Mouse (Mus musculus): Measurements from ENCODE around the gene Zkscan7. TPM values are rescaled to one million over a fixed set of nuclear protein-coding genes. Genes with fewer than 3 reads are reported as not detected.
A peak's percentile ranks its signal among the peaks of the same experiment; 100 is the strongest.

The Zkscan7 gene
- polyA plus RNA-seq (2015; fragmentation: Nextera tagmentation; extraction: Ambion mirVana) = 3.7 and 4.3 TPM in 2 replicates

- Histone ChIP-seq H3K4me2 (ENCODE audit: low read length) (peak within 1 kb of the TSS; percentile 93), H3K4me3 (replicated peaks; ENCODE audit: low read depth, low read length) (peak within 1 kb of the TSS; percentile 75), H3K9ac (ENCODE audit: low read depth, low read length) (0 out of 2 replicates have a peak within 1 kb of the TSS, but pooled peaks have one; percentile 79), H3K4me1 (replicated peaks; ENCODE audit: insufficient read depth, low read length) (no peaks in the 10 kb centered on the region), H3K36me3 (ENCODE audit: insufficient read depth, low read length) (peaks cover 3% of the 10 kb centered on the region; the same call in 1 of the 2 replicates), H3K27me3 (ENCODE audit: insufficient read depth, low read length) (no peaks in the 10 kb centered on the region), H3K27ac (0 out of 2 replicates have a peak within 1 kb of the TSS, but pooled peaks have one; percentile 54), H3K9me3 (replicated peaks; ENCODE audit: low read length) (no peaks in the 10 kb centered on the region)
- ATAC-seq (replicated peaks; ENCODE audit: low FRiP score, low read depth) (no peak), DNase-seq (ENCODE audit: low spot score) (no peak)
- TF ChIP-seq CTCF (IDR thresholded peaks at IDR 0.05; ENCODE audit: low read depth) = no peak
- 87% methylated on average over 3 of the region's 3 CpGs for WGBS
These were observed at the start of gene Zkscan7 for GRCm38 (mm10) chr9:122885385-122885784. TSS of gene Zkscan7 (plus strand) at chr9:122885685.

- no peak for TF ChIP-seq CTCF (IDR thresholded peaks at IDR 0.05; ENCODE audit: low read depth)
- ATAC-seq (replicated peaks; ENCODE audit: low FRiP score, low read depth) (no peak), DNase-seq (ENCODE audit: low spot score) (no peak)
- Histone ChIP-seq H3K4me3 (replicated peaks; ENCODE audit: low read depth, low read length) (no peak overlapping the region), H3K4me2 (ENCODE audit: low read length) (no peak overlapping the region), H3K27me3 (ENCODE audit: insufficient read depth, low read length) (no peaks in the 10 kb centered on the region), H3K4me1 (replicated peaks; ENCODE audit: insufficient read depth, low read length) (no peaks in the 10 kb centered on the region), H3K27ac (no peak overlapping the region), H3K9me3 (replicated peaks; ENCODE audit: low read length) (no peaks in the 10 kb centered on the region), H3K9ac (ENCODE audit: low read depth, low read length) (no peak overlapping the region), H3K36me3 (ENCODE audit: insufficient read depth, low read length) (no peaks in the 10 kb centered on the region)
- WGBS = 66% methylated on average over 9 of the region's 9 CpGs
These were observed 49.4 kb upstream of the Zkscan7 start for GRCm38 (mm10) chr9:122836126-122836525.

GRCm38 (mm10) chr9:122836790-122837189, 48.7 kb upstream of the Zkscan7 start:
- no peak for ATAC-seq (replicated peaks; ENCODE audit: low FRiP score, low read depth)
- WGBS = 45% methylated on average over 6 of the region's 6 CpGs

GRCm38 (mm10) chr9:122837216-122837615, 48.3 kb upstream of the Zkscan7 start:
- Histone ChIP-seq H3K27ac (no peak overlapping the region), H3K4me1 (replicated peaks; ENCODE audit: insufficient read depth, low read length) (no peaks in the 10 kb centered on the region), H3K27me3 (ENCODE audit: insufficient read depth, low read length) (no peaks in the 10 kb centered on the region), H3K4me2 (ENCODE audit: low read length) (no peak overlapping the region), H3K4me3 (replicated peaks; ENCODE audit: low read depth, low read length) (no peak overlapping the region), H3K9ac (ENCODE audit: low read depth, low read length) (no peak overlapping the region), H3K9me3 (replicated peaks; ENCODE audit: low read length) (no peaks in the 10 kb centered on the region), H3K36me3 (ENCODE audit: insufficient read depth, low read length) (no peaks in the 10 kb centered on the region)
- no peak for TF ChIP-seq CTCF (IDR thresholded peaks at IDR 0.05; ENCODE audit: low read depth)
- WGBS = 87% methylated on average over 4 of the region's 4 CpGs
- no peak for DNase-seq (ENCODE audit: low spot score)
- no peak for ATAC-seq (replicated peaks; ENCODE audit: low FRiP score, low read depth)

More at GRCm38 (mm10) chr9:122836790-122837189, 48.7 kb upstream of the Zkscan7 start:
- no peaks in the 10 kb centered on the region for H3K4me1 ChIP-seq (replicated peaks; ENCODE audit: insufficient read depth, low read length)
- H3K9me3 ChIP-seq (replicated peaks; ENCODE audit: low read length) = no peaks in the 10 kb centered on the region
- no peak overlapping the region for H3K9ac ChIP-seq (ENCODE audit: low read depth, low read length)
- peak; percentile 18 for DNase-seq (ENCODE audit: low spot score)
- H3K36me3 ChIP-seq (ENCODE audit: insufficient read depth, low read length) = no peaks in the 10 kb centered on the region
- no peaks in the 10 kb centered on the region for H3K27me3 ChIP-seq (ENCODE audit: insufficient read depth, low read length)
- TF ChIP-seq CTCF (IDR thresholded peaks at IDR 0.05; ENCODE audit: low read depth) = no peak
- no peak overlapping the region for H3K27ac ChIP-seq
- no peak overlapping the region for H3K4me2 ChIP-seq (ENCODE audit: low read length)
- no peak overlapping the region for H3K4me3 ChIP-seq (replicated peaks; ENCODE audit: low read depth, low read length)

DNA sequence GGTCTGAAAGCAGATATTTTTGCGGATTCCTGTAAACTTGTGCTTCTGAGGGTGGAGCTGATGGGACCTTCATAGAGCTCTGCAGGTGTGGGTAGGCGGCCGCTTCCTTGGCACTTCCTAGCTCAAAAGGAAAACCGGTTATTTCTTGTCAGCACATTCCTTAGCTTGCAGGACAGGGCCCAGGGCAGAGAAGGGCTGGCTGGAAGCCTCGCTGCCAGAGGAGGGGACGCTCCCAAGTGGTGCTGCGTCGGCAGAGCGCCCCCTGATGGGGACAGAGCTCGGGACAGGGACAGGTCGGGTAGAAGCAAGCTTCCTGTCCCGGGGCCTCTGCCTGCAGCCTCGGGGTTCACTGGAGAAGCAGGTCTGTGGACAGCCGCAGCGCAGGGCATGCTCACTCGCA, 47.8 kb upstream of the Zkscan7 start:
- Histone ChIP-seq H3K4me1 (replicated peaks; ENCODE audit: insufficient read depth, low read length) (no peaks in the 10 kb centered on the region), H3K27me3 (ENCODE audit: insufficient read depth, low read length) (no peaks in the 10 kb centered on the region), H3K36me3 (ENCODE audit: insufficient read depth, low read length) (no peaks in the 10 kb centered on the region), H3K9ac (ENCODE audit: low read depth, low read length) (no peak overlapping the region), H3K4me3 (replicated peaks; ENCODE audit: low read depth, low read length) (no peak overlapping the region), H3K27ac (no peak overlapping the region), H3K9me3 (replicated peaks; ENCODE audit: low read length) (no peaks in the 10 kb centered on the region), H3K4me2 (ENCODE audit: low read length) (no peak overlapping the region)
- ATAC-seq (replicated peaks; ENCODE audit: low FRiP score, low read depth) (peak; percentile 73), DNase-seq (ENCODE audit: low spot score) (peak; percentile 30)
- TF ChIP-seq CTCF (IDR thresholded peaks at IDR 0.05; ENCODE audit: low read depth) = peak; percentile 64
- 29% methylated on average over 15 of the region's 16 CpGs for WGBS

DNA sequence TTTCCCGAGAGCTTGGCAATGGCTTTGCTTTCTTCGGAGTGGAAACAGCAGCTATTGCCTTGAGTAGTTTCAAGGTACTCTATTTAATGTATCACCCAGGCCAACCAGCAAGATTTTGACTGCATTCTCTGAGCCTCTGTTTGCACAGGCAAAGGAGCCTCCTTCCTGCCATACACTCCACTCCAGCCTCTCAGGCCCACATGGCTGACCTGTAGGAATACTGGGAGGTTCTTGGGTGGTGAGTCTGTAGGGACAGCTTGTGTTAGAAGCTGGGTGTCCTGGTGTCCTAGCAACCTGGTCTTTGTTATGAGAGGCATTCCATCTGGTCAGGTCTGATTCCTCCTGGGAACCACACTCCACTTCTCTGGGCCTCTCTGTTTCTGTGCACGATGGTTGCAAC, 41.7 kb upstream of the Zkscan7 start, which contains the start of gene Gm35549:
TSS of gene Gm35549 (minus strand) at position 276 of the 400 bp plus-strand sequence.
- 70% methylated on average over 3 of the region's 3 CpGs for WGBS
- Histone ChIP-seq H3K9ac (ENCODE audit: low read depth, low read length) (no peak within 1 kb of the TSS), H3K9me3 (replicated peaks; ENCODE audit: low read length) (no peaks in the 10 kb centered on the region), H3K27ac (no peak within 1 kb of the TSS), H3K27me3 (ENCODE audit: insufficient read depth, low read length) (no peaks in the 10 kb centered on the region), H3K36me3 (ENCODE audit: insufficient read depth, low read length) (0 out of 2 replicates have a peak, but pooled peaks cover 3% of the 10 kb centered on the region), H3K4me1 (replicated peaks; ENCODE audit: insufficient read depth, low read length) (no peaks in the 10 kb centered on the region), H3K4me3 (replicated peaks; ENCODE audit: low read depth, low read length) (no peak within 1 kb of the TSS), H3K4me2 (ENCODE audit: low read length) (no peak within 1 kb of the TSS)
- TF ChIP-seq CTCF (IDR thresholded peaks at IDR 0.05; ENCODE audit: low read depth) = no peak
- no peak for ATAC-seq (replicated peaks; ENCODE audit: low FRiP score, low read depth)
- no peak for DNase-seq (ENCODE audit: low spot score)

GRCm38 (mm10) chr9:122845621-122846020, 39.9 kb upstream of the Zkscan7 start:
- TF ChIP-seq CTCF (IDR thresholded peaks at IDR 0.05; ENCODE audit: low read depth) = no peak
- Histone ChIP-seq H3K4me3 (replicated peaks; ENCODE audit: low read depth, low read length) (no peak overlapping the region), H3K36me3 (ENCODE audit: insufficient read depth, low read length) (0 out of 2 replicates have a peak, but pooled peaks cover 6% of the 10 kb centered on the region), H3K4me1 (replicated peaks; ENCODE audit: insufficient read depth, low read length) (no peaks in the 10 kb centered on the region), H3K4me2 (ENCODE audit: low read length) (no peak overlapping the region), H3K27ac (no peak overlapping the region), H3K9me3 (replicated peaks; ENCODE audit: low read length) (no peaks in the 10 kb centered on the region), H3K27me3 (ENCODE audit: insufficient read depth, low read length) (no peaks in the 10 kb centered on the region), H3K9ac (ENCODE audit: low read depth, low read length) (no peak overlapping the region)
- DNase-seq (ENCODE audit: low spot score) (no peak), ATAC-seq (replicated peaks; ENCODE audit: low FRiP score, low read depth) (no peak)
- 83% methylated on average over 3 of the region's 3 CpGs for WGBS

Measured in kidney, postnatal 0 days (tissue).